Mouse (Mus musculus) heart, adult 2 months (tissue): ENCODE results near the gene Gm21750.

ENCODE experiments used
- CTCF ChIP-seq: fragments of 200-600 bp; IDR thresholded peaks from 2 replicates; pipeline ENCODE4 v1.8.1; 2022; ENCODE audit warnings: antibody characterized with exemption, mild to moderate bottlenecking, moderate library complexity
- EP300 ChIP-seq: fragments of 200-500 bp; IDR thresholded peaks from 2 replicates; pipeline ENCODE4 v1.6.1; 2011; ENCODE audit warnings: low read depth, low read length, control low read depth; ENCODE audit not compliant: insufficient read depth
- POLR2A ChIP-seq: fragments of 200-500 bp; IDR thresholded peaks from 2 replicates; pipeline ENCODE4 v1.6.1; 2011; ENCODE audit warnings: mild to moderate bottlenecking, low read depth, low read length, control low read depth; ENCODE audit not compliant: insufficient read depth

GRCm38 (mm10) chr14:73687726-73688125, 26.7 kb downstream of the Gm21750 start:
- TF ChIP-seq CTCF, result no peak
- TF ChIP-seq POLR2A, result no peak
- no peak for TF ChIP-seq EP300
